Mouse (Mus musculus) liver, embryonic 14.5 days (tissue): ENCODE results near the gene Bcas3. TPM values are rescaled to one million over a fixed set of nuclear protein-coding genes. Genes with fewer than 3 reads are reported as not detected.

ENCODE experiments used
- ATAC-seq: fragments of 200-750 bp; cut with Nextera tagmentation; 2 replicates; pipeline ENCODE4 v1.8.0; 2017; ENCODE audit warnings: moderate number of reproducible peaks, mild to moderate bottlenecking, moderate library complexity; ENCODE audit not compliant: insufficient read depth
- DNase-seq, 3 experiments: peaks; one replicate each; pipeline ENCODE4 v3.0.0-alpha.2; 2012 to 2013; ENCODE audit warnings: low read depth in 3 of 3, low spot score in 3 of 3
- H3K27ac ChIP-seq: fragments of 300-500 bp; sonication (generic); 2 replicates; pipeline ENCODE4 v1.5.1; 2014; ENCODE audit warnings: moderate library complexity, mild to moderate bottlenecking, control low read depth, inconsistent platforms
- H3K27me3 ChIP-seq: fragments of 300-500 bp; sonication (generic); 2 replicates; pipeline ENCODE4 v1.6.1; 2014; ENCODE audit warnings: mild to moderate bottlenecking, low read length, moderate library complexity; ENCODE audit not compliant: control insufficient read depth, insufficient read depth
- H3K36me3 ChIP-seq: fragments of 300-500 bp; sonication (generic); replicated peaks from 2 replicates; pipeline ENCODE4 v1.6.1; 2014; ENCODE audit warnings: low read depth; ENCODE audit not compliant: control insufficient read depth, insufficient read depth
- H3K4me1 ChIP-seq, 2 experiments: fragments of 200-500 bp in 1 of 2; fragments of 300-500 bp in 1 of 2; sonication (generic) in 1 of 2; replicated peaks; 2 replicates each; pipeline ENCODE4 v1.6.1; 2012 to 2014; ENCODE audit warnings: antibody characterized with exemption in 1 of 2, inconsistent platforms in 1 of 2, low read length in 1 of 2; ENCODE audit not compliant: control insufficient read depth in 2 of 2, insufficient read depth in 2 of 2
- H3K4me2 ChIP-seq: fragments of 300-500 bp; sonication (generic); 2 replicates; pipeline ENCODE4 v1.6.1; 2014; ENCODE audit warnings: low read depth, mild to moderate bottlenecking, control low read depth, moderate library complexity
- H3K4me3 ChIP-seq, 2 experiments: fragments of 200-500 bp in 1 of 2; fragments of 300-500 bp in 1 of 2; sonication (generic) in 1 of 2; 2 replicates each; pipeline ENCODE4 v1.5.1; 2012 to 2014; ENCODE audit warnings: low read depth in 2 of 2, low read length in 2 of 2, mild to moderate bottlenecking in 2 of 2, control low read depth in 1 of 2, inconsistent platforms in 1 of 2, moderate library complexity in 1 of 2; ENCODE audit not compliant: insufficient read depth in 1 of 2
- H3K9ac ChIP-seq: fragments of 300-500 bp; sonication (generic); replicated peaks from 2 replicates; pipeline ENCODE4 v1.6.1; 2014; ENCODE audit warnings: mild to moderate bottlenecking, control low read depth, moderate library complexity
- H3K9me3 ChIP-seq: fragments of 300-500 bp; sonication (generic); 2 replicates; pipeline ENCODE4 v1.6.1; 2016; ENCODE audit warnings: low read length, mixed read lengths; ENCODE audit not compliant: control insufficient read depth
- CTCF ChIP-seq: IDR thresholded peaks from 2 replicates; pipeline ENCODE4 v1.5.1; 2016; ENCODE audit warnings: antibody characterized with exemption, low read depth, control low read depth
- EP300 ChIP-seq: IDR thresholded peaks from 2 replicates; pipeline ENCODE4 v1.6.1; 2016; ENCODE audit warnings: antibody characterized with exemption, low read depth
- WGBS: fragments of 180-500 bp; shearing (Covaris S2); extraction: QIAGEN DNeasy Blood & Tissue Kit; methylation state at CpG from one replicate; pipeline ENCODE4 v1.1.7; 2014; ENCODE audit not compliant: insufficient replicate concordance; 5-methylcytosine and 5-hydroxymethylcytosine counted together
- polyA plus RNA-seq, 2 experiments: library from polyadenylated mRNA; depleted of rRNA in 1 of 2; stranded (reverse) in 1 of 2; unstranded in 1 of 2; fragments of >200 nt; fragmentation: Nextera tagmentation in 1 of 2; extraction: Ambion mirVana in 1 of 2; gene quantifications; 2 replicates each; pipeline versions ENCODE4 v1.2.1 to v1.2.3; 2012 to 2014

Bcas3 gene
- polyA plus RNA-seq, 2 experiments, result 6.9 to 17.5 TPM

DNA sequence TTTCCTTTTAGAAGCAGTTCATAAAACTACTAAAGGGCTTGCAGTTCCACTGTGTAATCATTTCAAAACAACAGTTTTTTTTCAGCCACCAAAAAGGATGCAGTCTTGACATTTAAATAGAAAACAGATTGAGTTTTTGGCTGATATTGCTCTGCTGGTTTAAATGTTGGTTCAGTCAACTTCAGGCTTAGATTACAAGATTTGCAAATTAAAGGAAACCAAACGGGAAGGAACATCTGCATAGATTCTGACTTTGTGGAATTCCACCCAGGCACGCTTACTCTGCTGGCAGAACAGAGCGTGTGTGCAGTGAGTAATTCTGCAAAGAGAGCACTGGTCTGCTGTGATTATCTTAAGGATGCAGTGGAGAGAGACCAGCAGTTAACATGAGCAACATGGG, 75.3 kb downstream of the Bcas3 start:
- no peak overlapping the region for H3K4me2 ChIP-seq
- ATAC-seq, result no peak
- H3K27ac ChIP-seq, result no peak overlapping the region
- H3K36me3 ChIP-seq, result no peaks in the 10 kb centered on the region
- H3K4me1 ChIP-seq, result no peaks in the 10 kb centered on the region
- TF ChIP-seq EP300 (no peak), CTCF (no peak)
- DNase-seq, result no peak
- H3K27me3 ChIP-seq, result no peaks in the 10 kb centered on the region
- no peaks in the 10 kb centered on the region for H3K9me3 ChIP-seq
- no peak overlapping the region for H3K4me3 ChIP-seq
- 43% methylated on average over 3 of the region's 3 CpGs for WGBS
- H3K9ac ChIP-seq, result no peak overlapping the region

DNA sequence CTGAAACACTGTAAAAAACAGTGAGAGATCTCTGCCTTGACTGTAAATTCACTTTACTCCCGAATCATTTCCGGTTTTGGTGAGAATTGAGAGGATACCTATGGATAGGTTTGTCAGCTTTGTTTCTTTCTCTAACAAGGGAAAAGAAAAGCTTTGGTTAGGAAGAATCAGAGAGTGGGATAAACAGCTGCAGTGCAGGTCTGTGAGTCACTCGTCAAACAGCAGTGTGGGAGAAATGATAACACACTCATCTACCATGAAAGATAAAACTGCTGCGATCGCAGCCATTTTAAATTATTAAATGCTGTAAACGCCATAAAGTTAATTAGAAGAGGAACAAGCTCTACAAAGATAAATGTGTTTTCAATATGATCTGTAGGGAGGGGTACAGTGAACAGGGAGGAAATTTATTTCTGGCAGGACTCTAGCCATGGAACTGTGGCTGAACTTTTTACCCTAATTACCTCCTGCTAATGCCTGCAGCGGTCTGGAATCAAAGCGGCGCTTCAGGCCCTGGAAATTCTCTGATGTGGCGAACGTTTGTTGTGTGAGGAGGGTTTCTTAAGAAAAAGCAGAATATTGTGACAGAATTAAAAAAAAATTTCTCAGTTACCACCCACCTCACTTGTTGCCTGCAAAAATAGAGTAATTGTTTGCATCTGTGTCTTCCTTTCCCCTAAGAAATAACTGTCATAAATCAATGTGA, 77.9 kb downstream of the Bcas3 start:
- 69% methylated on average over 11 of the region's 11 CpGs for WGBS
- no peaks in the 10 kb centered on the region for H3K4me1 ChIP-seq
- no peaks in the 10 kb centered on the region for H3K27me3 ChIP-seq
- ATAC-seq (no peak), DNase-seq (no peak)
- H3K9me3 ChIP-seq, result no peaks in the 10 kb centered on the region
- no peak overlapping the region for H3K9ac ChIP-seq
- H3K4me3 ChIP-seq, result no peak overlapping the region
- H3K36me3 ChIP-seq, result no peaks in the 10 kb centered on the region
- H3K27ac ChIP-seq, result no peak overlapping the region
- H3K4me2 ChIP-seq, result no peak overlapping the region
- TF ChIP-seq CTCF (no peak), EP300 (no peak)

DNA sequence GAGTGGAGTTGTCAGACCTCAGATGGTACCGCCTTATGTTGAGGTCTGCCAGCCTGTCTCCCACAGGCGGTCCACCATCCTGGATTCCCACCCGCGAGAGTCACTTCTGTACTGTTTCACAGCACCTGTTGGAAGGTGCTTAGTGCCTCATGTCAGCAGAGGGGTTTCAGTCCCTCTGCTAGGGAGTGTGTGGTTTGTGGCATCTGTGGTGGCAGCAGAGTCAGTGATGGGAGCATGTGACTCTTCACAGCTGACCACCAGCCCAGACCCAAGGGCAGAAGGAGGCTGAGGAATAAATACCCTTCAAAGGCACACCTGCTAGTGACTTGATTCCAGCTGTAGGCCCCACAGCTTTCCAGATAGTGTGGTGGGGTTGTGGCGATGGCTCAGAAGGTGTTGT, 94.4 kb downstream of the Bcas3 start:
- Histone ChIP-seq H3K27me3 (no peaks in the 10 kb centered on the region), H3K4me1 (no peaks in the 10 kb centered on the region), H3K27ac (no peak overlapping the region), H3K9me3 (no peaks in the 10 kb centered on the region), H3K9ac (no peak overlapping the region), H3K4me3 (no peak overlapping the region), H3K4me2 (no peak overlapping the region), H3K36me3 (no peaks in the 10 kb centered on the region)
- no peak for ATAC-seq
- TF ChIP-seq CTCF, result no peak
- TF ChIP-seq EP300, result no peak
- DNase-seq, result no peak
- 81% methylated on average over 5 of the region's 5 CpGs for WGBS

DNA sequence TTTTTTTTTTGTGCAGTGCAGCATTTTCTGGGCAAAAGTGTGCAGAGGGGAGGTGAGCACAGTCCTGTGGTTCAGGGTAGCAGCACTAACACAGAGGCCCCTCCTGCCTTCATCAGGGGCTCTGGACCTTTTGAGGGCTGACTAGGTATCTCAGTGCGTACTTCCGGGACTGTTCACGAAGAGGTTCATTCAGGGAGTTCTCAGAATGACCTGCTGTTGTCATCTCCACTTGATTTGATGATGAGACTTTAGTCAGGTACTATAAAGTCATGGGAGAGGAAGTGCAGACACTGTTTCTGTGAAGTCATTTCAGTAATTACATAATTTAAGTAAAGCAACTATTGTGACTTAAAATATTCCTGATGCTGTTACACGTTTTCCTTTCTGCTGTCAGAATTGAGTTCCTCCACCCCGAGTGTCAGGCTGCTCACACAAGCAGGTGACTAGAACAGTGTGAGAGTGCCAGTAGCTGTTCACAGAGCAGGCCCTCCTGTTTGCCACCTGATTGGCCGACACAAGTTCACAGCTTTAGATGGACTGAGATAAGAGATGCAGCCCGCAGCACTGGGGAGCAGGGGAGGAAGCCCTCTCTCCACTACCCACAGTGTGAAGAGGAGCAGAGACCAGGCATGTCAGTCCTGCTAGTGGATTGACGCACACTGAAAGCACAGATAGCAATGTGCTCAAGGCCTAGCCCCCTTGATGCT, 100.8 kb downstream of the Bcas3 start:
- no peak for TF ChIP-seq CTCF
- no peak for TF ChIP-seq EP300
- no peak for DNase-seq
- H3K4me1 ChIP-seq, result no peaks in the 10 kb centered on the region
- no peaks in the 10 kb centered on the region for H3K36me3 ChIP-seq
- H3K27ac ChIP-seq, result no peak overlapping the region
- no peaks in the 10 kb centered on the region for H3K27me3 ChIP-seq
- no peak overlapping the region for H3K4me2 ChIP-seq
- no peaks in the 10 kb centered on the region for H3K9me3 ChIP-seq
- ATAC-seq, result no peak
- H3K4me3 ChIP-seq, result no peak overlapping the region
- H3K9ac ChIP-seq, result no peak overlapping the region
- WGBS, result 59% methylated on average over 8 of the region's 8 CpGs

DNA sequence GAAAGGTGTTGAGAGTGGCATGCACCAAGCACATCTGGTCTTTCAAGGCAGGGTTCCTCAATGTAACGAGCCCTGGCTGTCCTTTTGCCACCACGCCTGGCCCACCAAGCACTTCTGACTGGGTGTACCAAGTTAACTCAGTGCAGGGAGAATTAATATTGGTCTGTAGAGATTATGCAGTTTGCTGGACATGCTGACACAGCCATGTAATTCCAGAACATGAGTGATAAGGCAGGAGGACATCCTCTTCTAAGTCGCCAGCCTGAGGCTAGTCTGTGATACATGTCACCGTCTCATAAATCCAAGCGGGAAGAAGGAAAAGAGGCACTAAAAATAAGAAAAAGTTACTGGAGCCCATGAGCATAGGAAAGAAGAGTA, 101.3 kb downstream of the Bcas3 start:
- Histone ChIP-seq H3K36me3 (no peaks in the 10 kb centered on the region), H3K9me3 (no peaks in the 10 kb centered on the region), H3K4me3 (no peak overlapping the region), H3K9ac (no peak overlapping the region), H3K27me3 (no peaks in the 10 kb centered on the region), H3K4me1 (no peaks in the 10 kb centered on the region), H3K27ac (no peak overlapping the region), H3K4me2 (no peak overlapping the region)
- no peak for ATAC-seq
- no peak for DNase-seq
- TF ChIP-seq CTCF (no peak), EP300 (no peak)
- 77% methylated on average over 5 of the region's 5 CpGs for WGBS
